Mouse (Mus musculus): ENCODE measurements around the gene B4gat1.
"Not testable (repeated sequence)": the region's sequence is repeated elsewhere in the genome, so short reads cannot be mapped to it uniquely, and the experiment has no call there.

B4gat1 gene

GRCm38 (mm10) chr19:5038709-5039156 is at the start of gene B4gat1, which contains the start of gene AC124502.3:
TSS of gene B4gat1 (plus strand) at chr19:5038826.
TSS of gene AC124502.3 (plus strand) at chr19:5038891.
- peak; percentile 82 for DNase-seq (ENCODE audit: low read depth, low spot score)

- peak; percentile 86 for DNase-seq (ENCODE audit: low read depth, low spot score)
Measured at GRCm38 (mm10) chr19:4989013-4989412, 49.6 kb upstream of the B4gat1 start.

- no peak for DNase-seq (ENCODE audit: low read depth, low spot score)
Measured at GRCm38 (mm10) chr19:4989434-4990255, 49.0 kb upstream of the B4gat1 start.

- no peak for DNase-seq (ENCODE audit: low read depth, low spot score)
Measured at GRCm38 (mm10) chr19:4990256-4990625, 48.4 kb upstream of the B4gat1 start, which contains the start of gene Npas4. TSS of gene Npas4 (minus strand) at chr19:4990316.

- no peak for DNase-seq (ENCODE audit: low read depth, low spot score)
Measured at GRCm38 (mm10) chr19:4990716-4991115, 47.9 kb upstream of the B4gat1 start.

- no peak for DNase-seq (ENCODE audit: low read depth, low spot score)
Measured at GRCm38 (mm10) chr19:4992371-4992770, 46.3 kb upstream of the B4gat1 start.

- no peak for DNase-seq (ENCODE audit: low read depth, low spot score)
Measured at GRCm38 (mm10) chr19:4992904-4993303, 45.7 kb upstream of the B4gat1 start.

GRCm38 (mm10) chr19:4994043-4994442 is 44.6 kb upstream of the B4gat1 start:
- DNase-seq (ENCODE audit: low read depth, low spot score): no peak

GRCm38 (mm10) chr19:4999445-5000140 is 39.0 kb upstream of the B4gat1 start:
- no peak for DNase-seq (ENCODE audit: low read depth, low spot score)

- DNase-seq (ENCODE audit: low read depth, low spot score): peak; percentile 83
Measured at GRCm38 (mm10) chr19:5001666-5002406, 36.8 kb upstream of the B4gat1 start.

GRCm38 (mm10) chr19:5003644-5004043 is 35.0 kb upstream of the B4gat1 start:
- DNase-seq (ENCODE audit: low read depth, low spot score): not testable (repeated sequence)

GRCm38 (mm10) chr19:5004925-5005324 is 33.7 kb upstream of the B4gat1 start:
- DNase-seq (ENCODE audit: low read depth, low spot score): no peak

- DNase-seq (ENCODE audit: low read depth, low spot score): no peak
Measured at GRCm38 (mm10) chr19:5013138-5013537, 25.5 kb upstream of the B4gat1 start.

- DNase-seq (ENCODE audit: low read depth, low spot score): no peak
Measured at GRCm38 (mm10) chr19:5014961-5015398, 23.6 kb upstream of the B4gat1 start.

GRCm38 (mm10) chr19:5016221-5016742 is 22.3 kb upstream of the B4gat1 start:
- no peak for DNase-seq (ENCODE audit: low read depth, low spot score)

- DNase-seq (ENCODE audit: low read depth, low spot score): peak; percentile 59
Measured at GRCm38 (mm10) chr19:5016782-5017181, 21.8 kb upstream of the B4gat1 start.

- no peak for DNase-seq (ENCODE audit: low read depth, low spot score)
Measured at GRCm38 (mm10) chr19:5017611-5018010, 21.0 kb upstream of the B4gat1 start.

- no peak for DNase-seq (ENCODE audit: low read depth, low spot score)
Measured at GRCm38 (mm10) chr19:5018191-5018590, 20.4 kb upstream of the B4gat1 start.

- DNase-seq (ENCODE audit: low read depth, low spot score): no peak
Measured at GRCm38 (mm10) chr19:5021416-5021815, 17.2 kb upstream of the B4gat1 start.

- peak; percentile 89 for DNase-seq (ENCODE audit: low read depth, low spot score)
Measured at GRCm38 (mm10) chr19:5023621-5024479, 14.8 kb upstream of the B4gat1 start, which contains the start of gene Slc29a2. TSS of gene Slc29a2 (plus strand) at chr19:5023860.

GRCm38 (mm10) chr19:5026111-5026510 is 12.5 kb upstream of the B4gat1 start:
- DNase-seq (ENCODE audit: low read depth, low spot score): no peak
